Mouse (Mus musculus) mature B cell (primary cell): ENCODE data around the gene Sap18.
"Not testable (repeated sequence)": the region's sequence is repeated elsewhere in the genome, so short reads cannot be mapped to it uniquely, and the experiment has no call there.

ENCODE experiments used
- in situ Hi-C: fragments of 300-500 bp; cut with MboI; formaldehyde crosslinking; loops from 2 replicates; pipeline ENCODE4 v1.14.3; 2019

Sap18 gene

DNA sequence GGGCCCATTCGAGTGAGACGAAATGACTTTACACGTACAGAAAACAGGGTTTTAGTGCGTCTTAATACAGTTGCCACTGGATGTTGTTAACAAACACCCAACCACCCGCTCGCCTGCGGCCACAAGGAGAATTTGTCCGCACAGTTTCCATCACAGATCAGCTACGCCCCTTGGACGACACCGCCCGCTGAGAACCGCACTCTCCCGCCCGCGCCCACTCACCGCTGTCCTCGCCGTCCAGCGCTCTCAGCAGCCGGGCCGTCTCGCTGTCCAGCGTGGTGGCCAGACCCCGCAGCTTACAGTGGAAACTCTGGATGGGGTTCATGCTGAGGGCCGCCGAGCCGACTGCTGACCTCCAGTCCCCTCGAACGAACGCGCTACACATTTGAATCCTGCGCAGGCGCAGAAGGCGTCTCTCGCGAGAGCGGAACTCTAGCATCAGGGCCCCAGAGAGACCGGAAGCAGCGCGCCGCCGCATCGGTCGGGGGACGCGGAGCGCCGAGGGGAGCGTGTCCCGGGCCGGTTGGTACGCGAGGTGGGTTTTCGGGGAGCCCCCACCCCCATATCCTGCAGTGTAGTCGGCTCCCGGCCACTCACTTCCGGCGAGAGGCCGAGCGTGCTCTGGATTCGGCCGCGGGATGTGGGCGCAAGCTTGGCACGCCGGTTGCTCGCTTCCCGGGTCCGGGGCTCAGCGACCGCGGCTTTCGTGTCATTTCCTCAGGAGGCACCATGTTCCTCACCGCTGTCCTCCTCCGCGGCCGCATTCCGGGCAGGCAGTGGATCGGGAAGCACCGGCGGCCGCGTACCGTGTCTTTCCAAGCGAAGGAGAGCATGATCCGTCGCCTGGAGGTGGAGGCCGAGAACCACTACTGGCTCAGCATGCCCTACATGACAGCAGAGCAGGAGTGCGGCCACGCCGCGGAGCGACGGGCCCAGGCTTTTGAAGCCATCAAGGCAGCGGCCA, 28.1 kb downstream of the Sap18 start, which contains the start of the genes Ska3 and Mrpl57:
TSS of gene Ska3 (minus strand) at position 398 of the 964 bp plus-strand sequence.
TSS of gene Mrpl57 (plus strand) at position 447 of the 964 bp plus-strand sequence.
- in situ Hi-C loops = no loop called here

- in situ Hi-C loops = no loop called here
Observed at GRCm38 (mm10) chr14:57827284-57827683, 29.3 kb downstream of the Sap18 start.

GRCm38 (mm10) chr14:57833526-57833925, 35.5 kb downstream of the Sap18 start:
- in situ Hi-C loops = no loop called here

DNA sequence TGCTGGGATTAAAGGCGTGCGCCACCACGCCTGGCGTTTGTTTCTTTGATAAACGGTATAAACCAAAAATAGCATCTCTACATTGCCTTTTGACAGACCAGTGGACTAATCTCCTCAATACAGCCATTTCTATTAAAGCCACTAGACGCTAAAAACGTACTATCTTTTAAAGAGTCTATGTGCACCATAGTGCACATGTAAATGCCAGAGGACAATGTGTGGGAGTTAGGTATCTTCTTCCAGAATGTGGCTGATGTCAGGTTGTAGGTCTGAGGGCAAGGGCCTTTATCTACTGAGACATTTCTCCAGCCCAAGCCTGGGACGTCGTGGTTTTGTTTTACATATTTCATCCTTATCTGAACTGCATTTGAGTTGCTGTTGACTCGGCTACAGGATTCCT, 37.2 kb downstream of the Sap18 start:
- in situ Hi-C loops = no loop called here

DNA sequence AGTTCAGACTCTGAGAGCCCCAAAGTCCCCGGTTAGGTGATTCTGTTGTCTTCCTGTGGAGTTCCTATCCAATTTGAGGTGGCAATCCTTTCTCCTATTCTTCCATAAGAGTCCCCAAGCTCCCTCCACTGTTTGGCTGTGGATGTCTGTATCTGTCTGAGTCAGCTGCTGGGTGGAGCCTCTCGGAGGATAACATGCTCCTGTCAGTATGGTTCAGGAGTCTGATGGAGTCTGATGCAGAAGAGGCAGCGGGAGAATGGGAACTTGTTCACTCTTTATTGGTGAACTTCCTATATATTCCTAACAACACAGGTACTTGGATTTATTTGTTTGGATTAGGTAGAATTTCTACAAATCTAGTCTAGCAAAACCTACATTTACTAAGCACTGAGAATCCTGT, 46.6 kb downstream of the Sap18 start:
- in situ Hi-C loops = no loop called here

DNA sequence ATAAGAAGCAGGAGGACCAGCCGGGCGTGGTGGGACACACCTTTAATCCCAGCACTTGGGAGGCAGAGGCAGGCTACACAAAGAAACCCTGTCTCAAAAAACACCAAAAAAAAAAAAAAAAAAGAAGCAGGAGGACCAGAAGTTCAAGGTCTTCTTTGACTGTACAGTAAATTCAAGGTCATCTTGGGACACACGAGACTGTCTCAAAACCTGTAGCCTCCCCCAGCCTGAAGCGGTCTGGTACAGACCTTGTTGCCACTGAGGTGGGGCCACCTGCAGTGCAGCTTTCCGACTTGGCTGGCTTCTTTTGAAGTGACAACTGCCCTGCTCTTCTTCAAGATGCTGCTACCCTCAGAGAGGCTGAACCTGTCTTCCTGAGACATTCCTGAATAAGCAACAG, 50.1 kb downstream of the Sap18 start:
- in situ Hi-C loops = not testable (repeated sequence)

- in situ Hi-C loops = no loop called here
Observed at GRCm38 (mm10) chr14:57848646-57849045, 50.7 kb downstream of the Sap18 start.

GRCm38 (mm10) chr14:57850330-57850729, 52.4 kb downstream of the Sap18 start:
- in situ Hi-C loops = no loop called here

DNA sequence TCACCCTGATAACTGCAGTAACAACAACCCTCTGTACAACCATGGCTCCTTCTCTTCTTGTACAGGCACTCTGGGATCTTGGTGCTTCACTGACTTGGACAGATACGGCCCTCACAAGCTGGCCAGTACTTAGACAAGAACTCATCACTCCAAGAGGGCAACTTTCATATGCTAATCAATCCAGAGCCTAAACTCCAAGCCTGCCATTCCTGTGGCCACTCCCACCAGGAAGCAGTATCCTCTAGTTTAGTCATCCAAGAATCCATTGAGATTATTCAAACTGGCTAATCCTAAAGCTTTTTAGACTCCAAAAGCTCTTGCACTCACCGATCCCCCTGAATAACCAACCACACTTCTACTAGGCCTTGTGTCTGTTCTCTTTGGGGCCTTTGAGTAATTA, 55.0 kb downstream of the Sap18 start:
- in situ Hi-C loops = no loop called here

DNA sequence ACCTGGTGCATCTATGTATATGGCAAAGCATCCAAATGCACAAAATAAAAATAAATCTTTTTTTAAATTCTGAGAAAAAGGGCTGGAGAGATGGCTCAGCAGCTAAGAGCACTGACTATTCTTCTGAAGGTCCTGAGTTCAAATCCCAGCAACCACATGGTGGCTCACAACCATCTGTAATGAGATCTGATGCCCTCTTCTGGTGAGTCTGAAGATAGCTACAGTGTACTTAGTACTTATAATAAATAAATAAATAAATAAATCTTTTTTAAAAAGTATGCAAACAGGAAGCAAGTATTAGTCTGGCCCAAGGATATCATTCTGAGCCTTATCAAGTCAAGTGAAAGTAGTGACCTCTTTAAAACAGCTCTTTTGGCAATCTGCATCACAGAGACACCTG, 58.1 kb downstream of the Sap18 start:
- in situ Hi-C loops = not testable (repeated sequence)
